Mouse (Mus musculus) cerebellum, adult 18-20 months (tissue): ENCODE results near the gene Cdcp2.
"Not testable (repeated sequence)": the region's sequence is repeated elsewhere in the genome, so short reads cannot be mapped to it uniquely, and the experiment has no call there.

Experiments
- DNase-seq, 2 experiments: peaks; one replicate each; pipeline ENCODE4 v3.0.0; 2021

The Cdcp2 gene

DNA sequence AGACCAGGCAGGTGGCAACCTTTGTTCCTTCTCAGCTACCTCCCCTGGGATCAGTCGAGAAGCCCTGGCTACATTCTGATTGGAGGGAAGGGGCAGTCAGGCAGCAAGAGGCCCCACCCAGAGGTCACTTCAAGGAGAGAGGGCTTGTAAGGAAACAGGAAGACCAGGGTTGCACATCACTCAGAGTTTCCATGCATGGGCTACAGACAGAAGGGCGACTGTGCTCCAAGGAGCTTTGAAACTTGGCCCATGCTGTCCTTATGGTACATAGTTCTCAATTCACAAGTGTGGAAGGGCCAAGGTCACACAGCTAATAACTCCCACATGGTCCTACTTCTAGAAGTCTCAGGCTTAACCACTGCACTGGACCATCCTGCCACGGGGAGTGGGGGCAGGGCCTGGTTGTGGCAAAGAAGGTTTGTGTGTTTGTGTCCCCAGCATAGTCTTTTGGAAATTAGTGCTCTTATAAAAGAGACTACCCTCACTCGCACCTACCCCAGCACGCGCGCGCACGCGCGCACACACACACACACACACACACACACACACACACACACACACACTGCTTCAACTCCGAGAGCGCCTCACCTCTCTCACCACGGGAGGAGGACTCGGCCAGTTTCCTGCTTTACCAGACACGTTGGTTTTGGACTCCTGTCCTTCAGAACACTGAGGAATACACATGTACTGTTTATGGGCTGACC lies 2.1 kb upstream of the Cdcp2 start:
- DNase-seq: no peak

DNA sequence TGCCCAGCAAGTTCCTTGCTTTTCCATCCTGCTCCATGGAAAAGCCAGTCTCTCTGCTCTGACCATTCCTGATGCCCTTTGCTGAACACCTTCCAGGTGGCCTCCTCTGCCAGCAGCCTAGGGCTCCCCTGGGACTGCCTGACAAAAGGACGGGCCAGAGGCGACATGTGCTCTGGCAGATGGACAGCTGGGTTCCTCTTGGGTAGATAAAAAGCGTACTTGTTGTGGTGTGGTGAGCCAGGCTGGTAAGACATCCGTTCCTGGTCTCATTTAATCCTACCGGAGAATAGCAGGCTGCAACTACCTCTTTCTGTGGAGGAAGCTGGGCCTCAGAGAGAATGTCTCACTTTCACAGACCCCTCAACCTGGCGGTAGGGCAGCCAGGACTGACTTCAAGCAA lies 648 bp upstream of the Cdcp2 start:
- peak; percentile 19 to 25 for DNase-seq

DNA sequence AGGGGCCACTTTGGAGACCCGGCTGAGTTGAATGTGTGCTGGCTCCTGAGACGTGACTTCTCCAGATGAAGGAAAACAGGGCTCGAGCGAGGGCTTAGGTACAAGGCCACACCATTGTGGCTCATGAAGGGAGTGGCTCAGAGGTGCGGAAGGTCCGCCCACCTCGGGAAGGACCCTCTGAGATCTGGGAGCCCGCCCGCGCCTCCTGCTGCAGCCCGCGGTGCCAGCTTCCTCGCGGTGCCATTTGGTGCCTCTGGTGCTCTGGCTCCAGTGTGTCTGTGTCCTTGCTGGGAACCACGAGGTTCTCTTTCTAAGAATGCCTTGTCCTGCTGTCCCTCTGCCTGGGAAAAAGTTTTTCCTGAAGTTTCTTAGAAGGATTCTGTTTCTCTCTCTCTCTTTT lies 1.2 kb downstream of the Cdcp2 start:
- DNase-seq: no peak

DNA sequence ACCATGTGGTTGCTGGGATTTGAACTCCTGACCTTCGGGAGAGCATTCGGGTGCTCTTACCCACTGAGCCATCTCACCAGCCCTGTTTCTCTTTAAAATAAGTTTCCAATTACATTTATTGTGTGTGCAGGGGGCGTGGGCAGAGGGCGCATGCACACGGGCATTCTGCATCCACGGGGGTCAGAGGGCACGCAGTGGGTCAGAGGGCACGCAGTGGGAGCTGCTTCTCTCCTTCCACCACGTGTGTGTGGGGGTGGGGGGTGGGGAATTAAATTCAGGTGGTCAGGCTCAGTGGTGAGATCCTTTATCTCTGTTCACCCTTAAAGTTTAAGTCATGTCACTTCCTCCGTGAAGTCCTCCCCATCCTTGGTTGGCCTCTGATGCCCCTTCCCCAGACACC lies 1.7 kb downstream of the Cdcp2 start:
- DNase-seq: no peak

DNA sequence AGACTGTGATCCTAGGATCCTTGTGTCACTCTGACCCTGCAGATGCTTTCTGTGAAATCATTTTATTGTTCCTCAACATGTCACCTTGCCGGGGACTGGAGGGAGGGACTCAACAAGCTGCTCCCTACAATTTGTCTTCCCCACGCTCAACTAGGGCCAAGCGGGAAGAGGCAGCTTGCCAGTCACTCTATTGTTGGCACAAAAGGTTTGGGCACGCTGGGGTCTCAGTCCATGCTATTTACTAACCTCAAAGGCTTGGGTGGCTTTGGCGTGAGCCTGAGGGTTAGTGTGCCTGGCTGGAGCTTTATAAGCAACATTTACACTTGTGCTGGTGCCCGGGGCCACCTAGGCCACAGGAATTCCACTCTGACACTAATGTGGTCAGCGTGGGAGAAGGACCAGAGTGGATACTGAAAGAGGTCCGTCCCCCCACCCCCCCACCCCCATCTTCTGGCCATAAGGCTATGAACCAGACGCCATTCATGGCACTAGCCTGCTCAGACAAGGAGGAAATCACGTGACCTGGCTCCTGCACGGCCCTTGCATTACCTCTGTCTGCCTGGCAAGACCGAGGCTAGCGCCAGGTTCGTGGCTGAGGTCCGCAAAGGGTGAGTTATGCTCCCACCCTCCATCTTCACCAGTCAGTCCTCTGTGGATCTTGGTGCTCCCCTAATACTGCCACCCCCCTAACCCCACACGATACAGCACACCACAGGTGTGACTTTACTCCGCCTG lies 2.3 kb downstream of the Cdcp2 start:
- DNase-seq: no peak

DNA sequence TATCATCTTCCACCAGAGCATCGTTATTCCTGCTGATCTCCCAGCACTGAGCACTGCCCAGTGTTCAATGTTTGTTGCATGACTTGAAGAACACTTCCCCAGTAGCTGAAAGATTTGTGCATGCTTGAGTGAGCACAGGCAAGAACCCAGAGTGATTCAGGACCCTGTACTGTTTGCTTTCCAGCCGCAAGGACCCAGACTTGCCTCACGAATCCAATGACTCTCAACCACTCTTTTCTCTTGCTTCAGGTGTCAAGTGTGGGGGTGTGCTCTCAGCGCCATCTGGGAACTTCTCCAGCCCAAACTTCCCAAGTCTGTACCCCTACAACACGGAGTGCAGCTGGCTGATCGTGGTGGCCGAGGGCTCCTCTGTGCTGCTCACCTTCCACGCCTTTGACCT lies 5.5 kb downstream of the Cdcp2 start:
- no peak for DNase-seq

DNA sequence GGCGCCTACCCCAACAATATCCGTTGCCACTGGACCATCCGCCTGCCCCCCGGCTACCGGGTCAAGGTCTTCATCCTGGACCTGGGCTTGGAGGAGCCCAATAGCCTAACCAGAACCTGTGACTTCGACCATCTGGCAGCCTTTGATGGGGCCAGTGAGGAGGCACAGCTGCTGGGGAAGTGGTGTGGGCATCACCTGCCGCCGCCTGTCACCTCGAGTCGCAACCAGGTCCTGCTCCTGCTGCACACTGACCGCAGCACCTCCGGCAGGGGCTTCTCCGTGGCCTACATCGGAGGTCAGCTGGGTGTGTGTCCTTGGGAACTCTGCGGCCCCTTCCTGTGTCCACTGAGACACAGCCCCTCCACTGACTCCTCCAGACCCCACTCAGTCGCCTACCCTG lies 10.1 kb downstream of the Cdcp2 start:
- DNase-seq: no peak

DNA sequence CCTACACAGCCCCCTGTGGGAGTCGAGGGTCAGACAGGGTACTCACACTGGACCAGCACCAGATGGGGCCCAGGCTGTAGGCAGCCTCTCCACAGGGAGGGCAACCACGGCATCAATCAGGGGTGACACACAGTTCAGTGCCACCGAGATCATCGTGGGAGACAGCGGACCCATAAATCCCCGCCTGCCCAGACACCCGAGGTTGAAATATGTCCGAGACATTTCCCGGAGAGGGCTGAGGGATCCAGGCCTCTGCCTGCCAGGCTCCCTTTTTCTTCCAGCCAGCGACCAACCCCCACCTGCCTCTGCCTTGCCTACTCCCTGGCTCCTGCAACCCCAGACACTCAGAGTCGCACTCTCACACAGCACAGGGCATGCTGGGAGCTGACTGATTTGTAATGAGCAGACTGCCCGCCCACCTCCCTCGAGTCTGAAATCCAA lies 11.6 kb downstream of the Cdcp2 start:
- DNase-seq: no peak

DNA sequence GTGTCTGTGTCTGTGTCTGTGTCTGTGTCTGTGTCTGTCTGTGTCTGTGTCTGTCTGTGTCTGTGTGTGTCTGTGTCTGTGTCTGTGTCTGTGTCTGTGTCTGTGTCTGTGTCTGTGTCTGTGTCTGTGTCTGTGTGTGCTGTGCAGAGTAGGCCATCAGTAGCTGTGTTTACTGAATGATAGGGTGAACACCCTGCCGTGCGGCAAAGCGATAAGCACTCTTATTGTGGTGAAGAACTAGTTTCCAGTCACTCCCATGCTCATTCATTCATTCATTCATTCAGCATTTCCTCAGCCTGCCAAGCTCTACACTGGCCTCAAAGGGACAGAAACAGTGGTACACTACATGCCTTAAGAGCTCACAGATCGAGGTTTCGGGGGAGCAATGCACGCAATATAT lies 12.5 kb downstream of the Cdcp2 start:
- DNase-seq: not testable (repeated sequence)

DNA sequence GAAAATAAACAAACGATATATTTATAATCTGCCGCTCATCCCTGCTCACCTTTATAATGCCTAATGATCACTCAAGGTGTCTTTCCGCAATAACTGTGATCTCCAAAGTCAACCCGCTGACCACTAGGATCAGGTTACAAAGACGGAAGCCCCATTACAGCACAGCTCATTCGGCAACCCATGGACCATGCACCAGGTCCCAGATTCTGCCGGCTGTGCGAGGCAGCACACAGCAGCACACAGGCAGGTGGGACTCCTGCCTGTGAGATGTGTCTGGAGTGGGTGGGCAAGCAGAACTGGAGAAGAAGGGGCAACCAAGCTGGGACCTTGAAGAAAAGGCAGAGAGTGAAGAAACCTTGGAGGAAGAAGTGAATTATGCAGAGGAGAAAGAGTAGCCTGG lies 17.6 kb downstream of the Cdcp2 start:
- no peak for DNase-seq

DNA sequence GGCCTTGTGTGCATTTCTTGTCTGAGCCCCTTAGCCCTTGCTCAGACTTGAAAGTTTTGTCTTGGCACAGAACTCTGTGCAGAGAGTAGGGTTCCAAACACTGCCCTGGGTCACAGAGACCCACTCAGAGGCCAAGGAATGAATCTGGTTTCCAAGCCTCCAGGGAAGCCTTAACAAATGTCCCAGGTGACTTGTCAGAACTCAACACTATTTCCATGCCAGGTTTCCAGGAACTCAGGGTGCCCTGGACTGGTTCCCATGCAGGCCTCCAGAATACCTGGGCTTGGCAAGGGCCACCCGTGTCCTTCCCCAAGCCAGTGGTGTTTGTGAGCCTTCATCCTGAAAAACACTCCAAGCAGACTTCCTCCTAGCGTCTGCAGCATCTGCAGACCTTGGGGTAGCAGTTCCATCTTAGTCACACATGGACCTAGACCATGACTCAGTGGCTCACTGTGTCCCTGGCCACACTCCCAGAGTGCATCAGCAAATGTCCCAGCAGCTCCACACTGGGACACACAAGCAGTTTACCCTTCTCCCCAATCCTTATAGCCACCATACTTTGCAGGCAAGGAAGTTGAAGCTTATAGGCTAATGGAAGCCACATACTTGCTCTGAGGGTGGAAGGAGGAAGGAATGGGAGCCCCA lies 21.2 kb downstream of the Cdcp2 start:
- no peak for DNase-seq

DNA sequence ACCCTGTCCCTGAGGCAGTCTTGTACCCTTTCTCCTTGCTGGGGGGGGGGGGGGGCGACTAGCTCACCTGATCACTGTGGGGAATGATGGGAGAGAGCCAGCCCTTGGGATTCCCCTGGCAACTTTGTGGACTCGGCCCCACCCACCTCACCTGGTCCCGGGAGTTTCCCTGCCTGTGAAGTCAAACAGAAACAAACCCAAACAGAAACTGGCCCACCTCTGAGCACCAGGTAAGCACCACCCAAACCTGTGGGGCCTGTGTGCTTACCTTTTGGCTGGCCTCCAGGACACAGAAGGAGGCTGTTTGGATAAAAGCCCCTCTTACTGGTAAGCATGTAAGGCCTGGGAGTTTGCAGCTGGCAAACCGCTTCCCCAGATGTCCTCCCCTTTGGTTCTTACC lies 22.4 kb downstream of the Cdcp2 start:
- DNase-seq: no peak

DNA sequence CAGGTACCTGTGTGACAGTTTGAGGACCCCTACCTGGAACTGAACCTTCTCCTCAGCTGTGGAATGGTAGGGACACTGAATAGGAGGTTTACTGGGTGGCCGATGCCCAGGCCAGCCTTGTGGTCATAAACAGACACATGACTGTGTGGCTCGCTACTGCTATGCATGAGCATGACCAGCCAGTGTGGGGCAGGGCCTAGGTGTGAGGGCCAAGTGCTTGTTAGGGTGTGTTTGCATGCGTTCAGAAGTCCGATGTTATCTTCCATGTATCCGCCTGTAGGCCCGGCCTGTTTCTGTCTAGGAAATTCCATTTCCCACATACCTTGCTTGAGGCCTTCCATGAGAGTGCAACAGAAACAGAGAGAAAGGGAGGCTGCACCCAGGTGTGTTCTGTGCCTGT lies 24.0 kb downstream of the Cdcp2 start:
- no peak for DNase-seq

DNA sequence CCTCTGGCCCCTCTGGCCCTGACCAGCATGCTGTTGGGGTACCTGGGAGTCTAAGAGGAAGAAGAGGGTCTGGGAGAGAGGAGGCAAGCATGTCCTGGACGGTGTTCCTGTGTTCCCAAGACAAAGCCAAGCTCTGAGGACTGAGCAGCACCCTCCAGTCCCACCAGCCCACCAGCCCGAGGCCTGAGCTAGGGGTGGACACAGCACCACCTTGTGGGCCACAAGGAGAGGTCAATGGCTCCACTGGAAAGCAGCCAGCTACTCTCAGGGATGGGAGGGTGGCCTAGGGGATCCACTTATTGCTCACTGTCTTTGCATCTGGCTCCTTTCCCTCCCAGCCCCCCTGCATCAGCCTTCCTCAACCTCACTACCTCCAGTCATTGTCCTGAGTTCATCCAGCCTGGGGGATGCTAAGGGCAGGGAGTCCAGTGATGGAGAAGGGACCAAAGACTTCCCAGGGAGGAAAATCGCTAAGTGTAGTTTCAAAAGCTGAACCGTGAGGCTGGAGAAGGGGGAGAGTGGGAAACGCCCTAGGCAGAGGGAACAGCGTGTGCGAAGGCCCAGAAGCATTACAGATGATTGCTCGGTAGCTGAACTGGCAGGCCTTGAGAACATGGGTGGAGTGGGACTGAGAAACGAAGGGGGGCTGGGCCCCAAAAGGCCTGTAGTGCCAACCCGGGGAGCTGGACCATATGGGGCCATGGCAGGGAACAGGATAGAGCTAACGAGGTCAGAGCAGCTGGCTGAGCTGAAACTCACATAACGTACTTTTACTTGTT lies 24.7 kb downstream of the Cdcp2 start:
- DNase-seq: peak; percentile 15 to 22

DNA sequence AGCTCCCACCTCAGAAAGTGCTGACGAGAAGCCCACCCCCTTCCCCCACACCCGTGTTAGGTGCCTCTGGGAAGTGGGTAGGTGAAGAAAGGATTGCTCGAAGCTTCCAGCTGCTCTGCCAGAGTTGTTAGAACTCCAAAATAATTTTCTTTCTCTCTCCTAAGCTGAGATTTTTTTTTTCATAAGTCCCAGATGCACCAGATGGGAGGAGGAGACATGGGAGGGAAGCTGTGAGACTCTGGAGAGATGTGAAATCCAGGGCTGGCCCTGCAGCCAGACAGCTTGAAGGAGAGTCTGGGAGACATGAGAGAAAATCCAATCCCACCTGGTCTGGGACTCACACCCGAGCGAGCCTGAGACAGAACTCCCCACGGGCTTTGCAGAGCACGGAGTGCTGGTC lies 27.7 kb downstream of the Cdcp2 start:
- DNase-seq: no peak

DNA sequence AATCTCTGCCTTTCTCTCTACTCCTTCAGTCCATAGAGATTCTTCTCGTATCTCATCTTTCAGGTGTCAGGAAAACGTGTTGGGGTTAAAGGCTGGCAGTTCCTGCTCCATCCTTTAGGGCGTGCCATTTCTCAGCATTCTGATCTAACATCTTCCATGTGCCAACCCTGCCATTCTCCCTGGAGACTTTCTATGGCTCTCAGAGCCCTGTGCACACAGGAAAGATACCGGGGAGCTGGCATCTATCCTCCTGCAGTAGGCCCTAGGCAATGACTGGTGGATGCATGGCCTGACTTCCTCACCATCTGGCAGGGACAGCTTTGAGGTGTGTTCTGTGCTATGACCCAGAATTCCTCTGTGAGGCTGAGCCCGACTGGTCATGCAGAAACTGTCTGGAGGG lies 28.4 kb downstream of the Cdcp2 start:
- DNase-seq: peak; percentile 9 to 11

DNA sequence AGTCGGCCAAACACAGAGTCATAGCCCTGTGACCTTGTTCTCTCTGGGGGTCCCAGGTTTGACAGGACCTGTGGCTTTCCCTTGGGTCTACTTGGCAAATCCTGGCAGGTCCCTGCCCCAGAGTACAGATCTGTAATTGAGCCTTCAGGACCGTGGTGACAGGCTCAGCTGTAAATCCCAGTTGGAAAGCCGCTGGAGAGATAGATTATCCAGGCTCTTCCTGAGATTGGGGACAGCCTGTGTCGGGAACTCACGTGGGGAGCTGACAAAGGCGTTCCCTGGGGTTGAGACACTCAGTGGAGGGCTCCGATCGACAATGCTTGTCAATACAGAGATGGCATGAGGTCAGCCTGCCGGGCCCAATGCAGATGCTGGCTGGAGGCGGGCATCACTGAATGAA lies 29.7 kb downstream of the Cdcp2 start:
- DNase-seq: no peak

DNA sequence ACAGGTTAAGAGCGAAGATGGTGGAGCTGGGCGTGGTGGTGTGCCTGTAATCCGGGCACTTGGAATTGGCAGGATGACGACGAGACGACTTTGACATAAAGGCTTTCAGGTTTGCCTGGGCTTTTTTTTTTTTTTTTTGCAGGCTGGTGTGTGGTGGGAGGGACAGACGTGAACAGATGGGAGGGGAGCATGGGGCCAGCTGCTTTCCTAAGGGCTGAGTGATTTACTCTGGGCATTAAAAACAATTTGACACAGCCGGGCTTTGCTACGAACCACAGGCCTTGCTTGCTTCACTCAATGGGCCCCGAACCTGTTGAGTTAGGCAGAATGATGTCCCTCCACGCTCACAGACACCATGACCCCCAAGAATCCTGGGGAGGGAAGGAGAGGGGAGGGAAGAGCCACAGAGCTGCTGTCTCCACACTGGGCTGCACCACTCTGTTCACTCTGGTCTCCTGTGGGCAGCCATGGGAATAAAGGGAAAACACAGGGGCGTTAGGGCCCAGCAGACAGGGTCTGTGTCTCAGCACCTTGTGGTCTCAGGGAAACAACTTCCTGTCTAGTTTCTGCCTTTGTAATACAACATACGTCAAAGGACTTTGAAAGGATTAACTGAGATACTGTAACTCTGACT lies 30.3 kb downstream of the Cdcp2 start:
- no peak for DNase-seq

DNA sequence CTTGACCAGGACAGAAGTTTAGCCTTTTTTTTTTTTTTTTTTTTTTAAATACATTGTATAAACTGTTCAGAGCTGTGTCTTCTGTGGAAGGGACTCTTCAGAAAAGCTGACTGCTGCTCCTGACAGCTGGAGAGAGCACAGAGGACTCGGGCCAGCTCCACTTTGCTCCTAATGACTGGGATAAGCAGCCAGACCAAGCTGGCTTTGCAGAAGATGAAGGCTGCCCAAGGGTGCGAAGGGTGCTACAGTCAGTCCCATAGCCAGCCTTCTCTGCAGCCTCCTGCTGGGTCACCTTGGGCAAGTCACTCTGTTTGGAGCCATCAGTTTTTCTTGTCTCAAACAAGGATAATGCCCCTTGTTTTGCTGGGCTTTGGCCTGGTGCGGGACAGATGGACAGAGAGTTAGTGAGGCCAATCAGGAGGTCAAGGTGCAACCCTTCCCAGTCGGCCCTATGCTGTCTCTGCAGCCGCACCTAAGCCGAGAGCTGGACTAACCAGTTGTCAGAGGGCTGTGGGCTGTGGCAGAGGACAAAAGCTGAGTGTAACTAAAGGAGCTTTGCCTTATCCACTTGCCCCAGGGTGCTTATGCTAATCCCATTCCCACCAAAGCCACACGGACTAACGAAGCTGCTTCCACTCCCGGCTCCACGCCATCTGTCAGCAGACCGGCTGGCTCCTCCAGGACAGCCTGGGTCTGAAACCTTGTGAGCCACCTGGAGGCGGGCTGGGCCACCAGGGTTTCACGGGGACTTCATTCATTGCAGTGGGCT lies 31.4 kb downstream of the Cdcp2 start:
- DNase-seq: peak; percentile 57 to 64

DNA sequence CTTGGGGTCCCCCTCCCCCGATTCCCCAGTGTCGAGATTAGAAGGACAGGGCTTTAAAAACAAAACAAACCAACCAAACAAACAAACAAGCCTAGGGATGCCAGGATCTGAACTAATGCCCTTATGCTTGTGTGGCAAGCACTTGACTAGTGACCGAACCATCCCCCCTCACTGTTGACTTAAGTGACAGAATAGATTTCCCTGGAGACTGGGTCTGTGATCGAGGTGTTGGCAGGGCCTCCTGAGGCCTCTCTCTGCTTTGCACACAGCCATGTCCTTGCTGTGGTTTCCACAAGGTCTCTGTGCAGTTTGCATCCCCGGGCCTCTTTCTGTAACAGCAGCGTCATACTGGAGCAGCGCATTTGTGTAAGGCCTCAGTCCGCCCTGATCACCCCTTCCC lies 32.7 kb downstream of the Cdcp2 start:
- no peak for DNase-seq

DNA sequence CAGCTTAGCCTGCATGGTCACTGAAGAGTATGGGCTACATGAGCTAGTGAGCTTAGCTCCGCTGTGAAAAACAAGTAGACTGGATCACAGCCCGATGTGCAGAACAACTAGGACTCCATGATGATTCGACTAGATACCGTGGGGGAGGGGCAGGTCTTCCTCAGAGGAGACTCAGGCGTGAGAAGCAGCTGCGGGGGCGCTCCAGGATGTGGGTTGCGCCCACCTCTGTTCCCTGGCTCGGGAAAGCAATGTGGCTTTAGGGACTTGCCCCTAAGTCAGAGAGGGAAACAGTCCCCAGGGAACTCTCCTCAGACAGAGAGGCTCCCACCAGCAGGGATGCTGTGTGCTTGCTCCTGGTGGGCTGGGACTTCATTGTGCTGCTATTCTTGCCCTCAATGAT lies 33.8 kb downstream of the Cdcp2 start:
- DNase-seq: no peak

DNA sequence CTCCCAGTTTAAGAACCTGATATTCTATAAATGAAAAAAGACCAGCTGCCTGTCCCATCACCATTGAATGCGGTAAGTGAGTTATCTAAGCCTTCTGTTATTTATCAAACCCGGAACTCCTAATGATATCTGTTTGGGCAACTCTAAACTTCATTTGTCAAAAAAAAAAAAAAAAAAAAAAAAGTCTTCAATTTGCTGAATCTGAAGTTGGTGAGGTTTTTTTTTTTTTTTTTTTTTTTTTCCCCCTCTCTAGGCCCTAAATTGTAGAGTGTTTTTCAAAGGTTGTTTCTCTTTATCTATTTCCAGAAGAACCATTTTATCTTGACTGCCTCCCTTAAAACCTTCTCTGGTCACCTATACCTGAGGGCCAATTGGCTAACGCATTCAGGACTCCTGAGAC lies 38.2 kb downstream of the Cdcp2 start:
- no peak for DNase-seq
